Mouse (Mus musculus) mouse embryonic stem cell (cell line): ENCODE measurements around the gene Apod.

Source experiments
- in situ Hi-C, 2 experiments: fragments of 300-500 bp; cut with MboI; formaldehyde crosslinking; loops; 1 replicate in 1 of 2; 3 replicates in 1 of 2; pipeline ENCODE4 v1.14.3; 2019 to 2020; ENCODE audit warnings: low sequenced_read_pairs in 2 of 2, low pct_unique_long_range_greater_than_20kb in 1 of 2, mixed read lengths in 1 of 2; ENCODE audit not compliant: unreplicated experiment in 1 of 2

Apod gene

DNA sequence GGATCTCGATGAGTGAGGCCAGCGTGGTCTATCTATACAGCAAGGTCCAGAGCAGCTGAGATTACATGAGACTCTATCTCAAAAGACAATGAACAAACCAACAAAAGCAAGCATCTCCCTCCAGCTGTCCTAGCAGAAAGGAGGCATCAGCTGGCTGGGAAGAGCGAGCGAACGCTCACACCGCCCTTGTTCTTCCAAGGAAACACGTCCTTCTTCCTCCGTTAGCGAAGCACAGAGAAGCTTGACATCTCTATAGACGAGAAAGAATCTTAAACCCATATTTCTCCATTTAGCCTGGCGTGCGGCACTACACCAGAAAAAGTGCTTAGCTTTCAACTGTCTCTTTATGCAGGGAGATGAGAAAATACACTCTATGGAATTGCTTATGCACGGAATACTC is 65.9 kb downstream of the Apod start:
- in situ Hi-C loops: no loop called here

DNA sequence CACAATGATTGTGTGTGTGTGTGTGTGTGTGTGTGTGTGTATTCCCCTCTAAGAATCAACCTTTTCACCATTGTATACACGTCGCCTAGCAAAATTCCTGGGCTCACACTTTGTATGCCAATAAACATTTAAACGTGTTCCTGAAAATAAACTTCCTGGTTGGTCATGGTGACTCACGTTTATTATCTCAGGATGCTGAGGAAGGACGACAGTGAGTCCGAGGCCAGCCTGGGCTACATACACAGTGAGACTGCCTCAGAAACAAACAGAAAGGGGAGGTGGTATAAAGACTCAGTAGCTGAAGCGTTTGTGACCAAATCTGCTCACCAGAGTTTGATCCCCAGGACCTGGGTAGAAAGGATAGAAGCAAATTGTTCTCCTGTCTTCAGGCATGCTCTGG is 67.2 kb downstream of the Apod start:
- in situ Hi-C loops: no loop called here
